Mouse (Mus musculus) MEL (cell line): ENCODE results near the gene Cnot3.

Source experiments
- CHD2 ChIP-seq: IDR thresholded peaks from 2 replicates; pipeline ENCODE4 v1.6.1; 2011; ENCODE audit warnings: low read length, improper control_type of control experiment
- CTCF ChIP-seq, 3 experiments: IDR thresholded peaks in 2 of 3; conservative IDR thresholded peaks in 1 of 3; 2 replicates each; pipeline ENCODE4 v1.5.1; 2011 to 2012; ENCODE audit warnings: low read length in 3 of 3, low read depth in 2 of 3, mild to moderate bottlenecking in 2 of 3, improper control_type of control experiment in 1 of 3, inconsistent platforms in 1 of 3, mixed read lengths in 1 of 3, moderate library complexity in 1 of 3; ENCODE audit not compliant: control insufficient read depth in 1 of 3, insufficient read depth in 1 of 3, poor library complexity in 1 of 3, severe bottlenecking in 1 of 3
- E2F4 ChIP-seq: IDR thresholded peaks from 2 replicates; pipeline ENCODE4 v1.6.1; 2011; ENCODE audit warnings: low read depth, low read length, improper control_type of control experiment, borderline replicate concordance
- EP300 ChIP-seq, 2 experiments: IDR thresholded peaks; 2 replicates each; pipeline ENCODE4 v1.6.1; 2011; ENCODE audit warnings: improper control_type of control experiment in 2 of 2, low read length in 2 of 2, low read depth in 1 of 2, mild to moderate bottlenecking in 1 of 2
- ETS1 ChIP-seq: IDR thresholded peaks from 2 replicates; pipeline ENCODE4 v1.6.1; 2012; ENCODE audit warnings: low read depth, mild to moderate bottlenecking, inconsistent platforms, low read length, improper control_type of control experiment, moderate library complexity
- MAFK ChIP-seq: IDR thresholded peaks from 2 replicates; pipeline ENCODE4 v1.6.1; 2011; ENCODE audit warnings: low read depth, mild to moderate bottlenecking, low read length, improper control_type of control experiment, borderline replicate concordance
- MAX ChIP-seq: IDR thresholded peaks from 2 replicates; pipeline ENCODE4 v1.6.1; 2011; ENCODE audit warnings: low read length, improper control_type of control experiment
- NRF1 ChIP-seq: IDR thresholded peaks from 2 replicates; pipeline ENCODE4 v1.6.1; 2014; ENCODE audit warnings: low read depth, mild to moderate bottlenecking, inconsistent platforms, low read length, improper control_type of control experiment, moderate library complexity; ENCODE audit not compliant: poor library complexity, insufficient read depth, severe bottlenecking
- POLR2A ChIP-seq, 2 experiments: IDR thresholded peaks; 2 replicates each; pipeline ENCODE4 v1.6.1; 2011 to 2012; ENCODE audit warnings: low read length in 2 of 2, mild to moderate bottlenecking in 2 of 2, control low read depth in 1 of 2, improper control_type of control experiment in 1 of 2, low read depth in 1 of 2, moderate library complexity in 1 of 2; ENCODE audit not compliant: control insufficient read depth in 1 of 2, insufficient read depth in 1 of 2, poor library complexity in 1 of 2
- RCOR1 ChIP-seq: IDR thresholded peaks from 2 replicates; pipeline ENCODE4 v1.6.1; 2012; ENCODE audit warnings: low read depth, mild to moderate bottlenecking, inconsistent platforms, low read length, improper control_type of control experiment
- TAL1 ChIP-seq: IDR thresholded peaks from 2 replicates; pipeline ENCODE4 v1.6.1; 2012; ENCODE audit warnings: mild to moderate bottlenecking, inconsistent platforms, low read length, moderate library complexity, mixed read lengths
- UBTF ChIP-seq: IDR thresholded peaks from 2 replicates; pipeline ENCODE4 v1.6.1; 2012; ENCODE audit warnings: low read depth, mild to moderate bottlenecking, inconsistent platforms, low read length, improper control_type of control experiment, moderate library complexity, borderline replicate concordance; ENCODE audit not compliant: insufficient read depth
- ZKSCAN1 ChIP-seq: IDR thresholded peaks from 2 replicates; pipeline ENCODE4 v1.6.1; 2012; ENCODE audit warnings: low read depth, mild to moderate bottlenecking, inconsistent platforms, low read length, improper control_type of control experiment, moderate library complexity

- TF ChIP-seq POLR2A (IDR thresholded peaks at IDR 0.05; ENCODE audit: control insufficient read depth in 1 of 2, insufficient read depth in 1 of 2, low read depth in 1 of 2, low read length in 2 of 2, poor library complexity in 1 of 2) = no peak
- TF ChIP-seq CTCF (IDR thresholded peaks at IDR 0.05 in 2 of 3, conservative IDR thresholded peaks at IDR 0.05 in 1 of 3; ENCODE audit: control insufficient read depth in 1 of 3, insufficient read depth in 1 of 3, low read depth in 2 of 3, low read length in 3 of 3, poor library complexity in 1 of 3, severe bottlenecking in 1 of 3) = no peak
- no peak for TF ChIP-seq RCOR1
- TF ChIP-seq MAX = no peak
- no peak for TF ChIP-seq E2F4
- TF ChIP-seq EP300 (IDR thresholded peaks at IDR 0.05; ENCODE audit: low read depth in 1 of 2, low read length in 2 of 2) = no peak
- TF ChIP-seq TAL1 = no peak
- no peak for TF ChIP-seq NRF1
- TF ChIP-seq CHD2 = no peak
- TF ChIP-seq ETS1 = no peak
- no peak for TF ChIP-seq MAFK
- no peak for TF ChIP-seq ZKSCAN1
- TF ChIP-seq UBTF = no peak
Observed at GRCm38 (mm10) chr7:3664524-3665214, 19.6 kb downstream of the Cnot3 start.
